Mouse (Mus musculus): Measurements from ENCODE around the gene Tkt.
"Not testable (repeated sequence)": the region's sequence is repeated elsewhere in the genome, so short reads cannot be mapped to it uniquely, and the experiment has no call there.

Tkt gene

DNA sequence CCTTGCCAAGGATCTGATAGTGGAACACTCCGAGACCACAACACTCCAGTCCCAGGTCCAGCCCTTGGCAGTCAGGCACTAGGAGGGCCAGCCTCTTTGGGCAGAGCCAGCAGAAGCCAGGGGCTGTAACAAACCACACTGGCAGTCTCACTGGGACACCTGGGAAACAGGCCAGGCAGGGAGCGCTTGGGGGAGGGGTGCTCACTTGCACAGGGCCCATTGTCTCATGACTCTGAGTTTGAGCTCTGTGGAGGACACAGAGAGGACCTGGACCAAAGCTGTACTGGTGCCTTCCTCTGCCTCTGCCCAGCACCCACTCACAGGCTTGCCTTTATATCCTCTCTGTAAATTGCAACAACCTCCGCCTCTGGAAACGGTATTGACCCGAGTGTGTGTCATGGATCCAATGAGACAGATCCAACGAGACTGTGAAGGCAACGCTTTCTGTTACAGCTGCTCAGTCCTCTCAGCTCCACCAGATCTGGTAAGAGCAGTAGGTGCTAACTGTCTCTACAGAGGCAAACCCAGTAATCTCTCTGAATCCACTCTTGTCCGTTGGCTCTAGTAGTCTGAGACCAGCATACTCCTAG lies at the start of gene Tkt:
Tkt (plus strand) TSS at position 229 of the 590 bp plus-strand sequence.
- no peak for DNase-seq (ENCODE audit: low spot score)

- no peak for DNase-seq (ENCODE audit: low spot score)
Observed at GRCm38 (mm10) chr14:30504990-30505389, 43.2 kb upstream of the Tkt start.

DNA sequence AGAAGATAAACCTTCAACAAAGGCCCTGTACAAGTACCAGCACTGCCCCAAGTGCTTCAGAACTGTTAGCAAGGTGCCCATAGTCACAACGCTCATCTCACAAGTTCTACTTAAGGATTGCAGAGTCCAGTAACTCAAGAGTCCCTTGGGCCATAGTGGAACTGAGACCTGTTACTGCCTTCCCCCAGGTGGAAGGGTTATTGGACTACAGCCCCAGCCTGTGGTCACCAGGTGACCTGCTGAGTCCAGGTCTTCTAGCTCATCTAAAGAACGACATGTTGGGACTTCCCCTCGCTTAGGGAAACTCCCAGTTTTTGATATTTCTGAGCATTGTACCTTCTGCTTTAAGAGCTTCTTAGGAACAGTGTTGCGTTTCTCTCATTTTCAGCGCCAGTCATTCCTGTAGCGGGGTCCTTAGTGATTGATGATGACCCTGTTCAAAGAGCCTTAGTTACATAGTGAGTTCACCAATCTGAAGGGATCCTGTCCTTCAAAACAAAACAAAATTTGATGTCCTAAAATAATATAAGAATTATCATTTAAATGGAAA lies 37.9 kb upstream of the Tkt start:
- no peak for DNase-seq (ENCODE audit: low spot score)

GRCm38 (mm10) chr14:30512896-30513295 lies 35.3 kb upstream of the Tkt start:
- DNase-seq (ENCODE audit: low spot score): no peak

DNA sequence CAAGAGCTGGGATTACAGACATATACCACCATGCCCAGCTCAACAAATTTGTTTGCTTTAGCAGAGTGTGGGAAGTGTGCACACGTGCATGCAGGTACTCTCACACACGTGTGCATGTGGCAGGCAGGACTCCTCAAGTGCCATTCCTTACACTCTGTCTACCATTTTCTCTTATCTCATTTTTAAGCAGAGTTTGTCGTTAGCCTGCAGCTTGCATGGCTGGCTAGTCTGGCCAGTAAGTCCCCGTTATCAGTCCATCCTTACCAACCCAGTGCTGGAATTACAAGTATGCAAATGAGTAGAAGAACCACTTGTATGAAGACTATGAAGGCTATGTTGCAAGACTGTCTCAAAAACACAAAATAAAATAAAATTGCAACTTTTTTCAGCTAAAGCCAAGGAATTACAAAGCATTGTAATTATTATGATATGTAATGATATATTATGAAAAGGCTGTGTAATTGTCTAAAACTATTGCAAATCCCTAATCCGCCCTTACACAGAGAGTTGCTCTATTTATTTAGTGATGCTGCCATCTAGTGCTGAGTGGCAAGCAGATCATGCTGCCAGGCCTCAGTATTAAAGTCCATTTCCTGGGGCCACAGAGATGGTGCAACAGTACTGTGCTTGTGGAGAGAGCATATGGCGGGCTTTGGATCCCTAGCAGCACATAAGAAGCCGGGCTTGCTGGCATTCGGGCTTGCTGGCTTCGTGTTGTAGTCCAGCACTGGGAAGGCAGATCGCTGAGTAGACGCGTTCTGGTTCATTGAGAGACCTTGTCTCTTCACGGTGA lies 32.0 kb upstream of the Tkt start:
- DNase-seq (ENCODE audit: low spot score): no peak

- DNase-seq (ENCODE audit: low spot score): no peak
Observed at GRCm38 (mm10) chr14:30519323-30519722, 28.8 kb upstream of the Tkt start.

DNA sequence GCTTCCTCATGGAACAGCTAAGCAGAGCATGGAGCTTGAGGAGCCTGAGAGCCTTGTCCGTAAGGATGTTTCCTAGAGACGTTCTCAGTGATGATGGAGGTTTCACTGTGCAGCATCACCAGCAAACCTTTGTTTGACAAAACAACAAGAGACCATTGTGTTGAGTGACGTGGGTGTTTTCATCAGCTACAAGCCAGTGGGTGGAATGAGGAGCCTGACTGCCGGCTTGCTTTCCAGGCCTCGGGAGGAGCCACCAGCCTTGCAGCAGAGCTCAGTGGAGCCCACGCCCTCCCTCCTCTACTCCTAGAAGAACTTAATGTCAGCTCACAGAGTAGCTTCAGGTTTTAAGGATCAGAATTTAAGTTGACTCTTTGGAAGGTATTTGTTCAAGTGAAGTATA lies 24.8 kb upstream of the Tkt start:
- DNase-seq (ENCODE audit: low spot score): no peak

GRCm38 (mm10) chr14:30528392-30528791 lies 19.8 kb upstream of the Tkt start:
- DNase-seq (ENCODE audit: low spot score): no peak

GRCm38 (mm10) chr14:30528961-30529360 lies 19.2 kb upstream of the Tkt start:
- DNase-seq (ENCODE audit: low spot score): no peak

GRCm38 (mm10) chr14:30529454-30529853 lies 18.7 kb upstream of the Tkt start:
- no peak for DNase-seq (ENCODE audit: low spot score)

- no peak for DNase-seq (ENCODE audit: low spot score)
Observed at GRCm38 (mm10) chr14:30530726-30531269, 17.4 kb upstream of the Tkt start.

DNA sequence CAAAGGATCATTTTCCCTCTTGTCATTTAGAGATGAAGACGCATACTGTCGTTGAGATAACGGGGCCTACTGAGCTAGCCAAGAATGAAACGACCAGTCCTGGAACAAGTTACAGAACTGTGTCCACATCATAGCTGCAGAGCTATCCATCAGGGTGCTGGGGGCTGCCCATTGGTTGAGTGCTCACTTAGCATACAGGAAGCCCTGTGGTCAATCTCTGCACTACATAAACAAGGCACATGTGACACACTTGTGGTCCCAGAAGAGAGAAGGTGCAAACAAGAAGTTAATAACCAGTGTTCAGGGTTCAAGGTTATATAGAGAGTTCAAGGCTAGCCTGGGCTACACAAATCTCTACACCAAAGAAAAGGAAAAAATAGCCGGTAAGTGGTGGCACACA lies 16.7 kb upstream of the Tkt start:
- DNase-seq (ENCODE audit: low spot score): no peak

GRCm38 (mm10) chr14:30531896-30532295 lies 16.3 kb upstream of the Tkt start:
- no peak for DNase-seq (ENCODE audit: low spot score)

DNA sequence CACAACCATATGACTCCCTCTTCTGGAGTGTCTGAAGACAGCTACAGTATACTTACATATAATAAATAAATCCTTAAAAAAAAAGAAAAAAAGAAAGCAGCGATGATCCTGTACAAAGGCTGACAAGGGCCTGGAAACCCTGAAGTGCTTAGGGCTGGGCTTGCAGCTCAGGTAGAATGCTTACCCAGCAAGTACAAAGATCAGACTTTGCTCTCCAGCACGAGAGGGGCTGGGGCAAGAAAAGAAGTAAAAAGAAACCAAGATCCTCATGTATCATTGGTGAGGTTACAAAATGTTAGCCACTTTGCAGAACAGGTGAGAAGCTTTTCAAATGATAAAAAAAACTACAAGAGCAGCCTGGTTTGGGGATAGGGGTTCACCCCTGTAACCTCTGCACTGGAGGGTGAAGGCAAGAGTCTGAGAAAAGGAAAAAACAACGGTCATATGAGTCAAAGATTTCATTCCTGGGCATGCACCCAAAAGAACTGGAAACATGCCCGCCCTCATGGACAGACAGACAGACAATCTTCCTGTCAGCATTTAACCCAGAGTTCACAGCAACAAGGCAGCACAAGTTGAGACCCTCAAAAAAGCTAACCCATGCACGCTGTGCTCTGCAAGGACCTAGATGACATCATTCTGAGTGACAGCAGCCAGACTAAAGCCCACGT lies 14.2 kb upstream of the Tkt start:
- peak; percentile 59 for DNase-seq (ENCODE audit: low spot score)

- DNase-seq (ENCODE audit: low spot score): no peak
Observed at GRCm38 (mm10) chr14:30541541-30541940, 6.6 kb upstream of the Tkt start.

DNA sequence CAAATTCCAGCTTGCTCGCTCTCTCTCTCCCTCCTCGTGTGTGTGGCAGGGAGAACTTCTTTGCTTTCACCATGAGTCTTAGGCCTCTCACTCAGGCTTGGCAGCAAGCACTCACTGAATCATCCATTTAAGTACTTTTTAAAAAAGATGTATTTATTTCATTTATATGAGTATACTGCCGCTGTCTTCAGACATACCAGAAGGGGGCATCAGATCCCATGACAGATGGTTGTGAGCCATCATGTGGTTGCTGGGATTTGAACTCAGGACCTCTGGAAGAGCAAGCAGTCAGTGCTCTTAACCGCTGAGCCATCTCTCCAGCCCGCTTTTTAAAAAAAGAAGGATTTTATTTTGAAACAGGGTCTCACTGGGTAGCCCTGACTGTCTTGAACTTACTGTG lies 4.8 kb upstream of the Tkt start:
- DNase-seq (ENCODE audit: low spot score): not testable (repeated sequence)

- peak; percentile 95 for DNase-seq (ENCODE audit: low spot score)
Observed at GRCm38 (mm10) chr14:30548965-30549776, 1.0 kb downstream of the Tkt start.

- DNase-seq (ENCODE audit: low spot score): no peak
Observed at GRCm38 (mm10) chr14:30549777-30550149, 1.6 kb downstream of the Tkt start.

DNA sequence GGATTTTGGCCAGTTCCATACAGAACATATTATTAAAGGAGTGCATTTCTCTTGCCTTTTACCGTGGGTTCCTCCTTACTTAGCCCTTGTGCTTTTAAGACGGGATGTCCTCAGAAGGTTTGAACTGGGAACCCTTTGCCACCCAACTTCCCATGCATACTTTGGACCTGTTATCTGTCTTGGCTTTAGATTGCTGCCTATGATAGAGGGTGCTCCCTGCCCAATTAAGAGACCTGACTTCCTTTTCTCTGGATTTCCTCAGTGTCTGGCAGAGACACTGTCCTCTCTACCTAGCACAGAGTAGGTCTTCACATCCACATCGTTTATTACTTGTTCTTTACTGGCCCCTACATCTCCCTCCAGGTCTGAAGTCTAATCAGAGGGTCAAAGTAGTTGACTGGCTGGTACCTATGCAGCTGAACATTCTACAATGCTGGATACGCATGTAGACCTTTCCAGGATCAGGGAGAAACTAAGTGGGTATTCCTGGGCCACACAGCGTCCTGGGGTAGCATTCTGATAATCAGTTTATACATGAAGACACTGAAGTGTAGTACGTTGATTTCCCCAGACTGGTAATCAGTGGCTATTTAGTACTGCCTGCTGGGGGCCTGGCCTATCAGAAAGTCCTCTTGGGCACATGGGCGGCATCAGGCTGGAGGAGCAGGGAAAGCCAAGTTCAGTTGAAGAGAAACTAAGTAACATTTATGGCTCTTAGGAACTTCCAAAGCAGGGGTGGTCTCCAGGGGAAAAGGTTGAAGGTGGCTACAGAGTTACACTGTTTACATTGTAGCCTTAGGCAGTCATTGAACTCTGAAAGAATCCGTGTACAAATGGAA lies 2.3 kb downstream of the Tkt start:
- no peak for DNase-seq (ENCODE audit: low spot score)

GRCm38 (mm10) chr14:30551509-30551908 lies 3.4 kb downstream of the Tkt start:
- DNase-seq (ENCODE audit: low spot score): no peak

- no peak for DNase-seq (ENCODE audit: low spot score)
Observed at GRCm38 (mm10) chr14:30551981-30552380, 3.8 kb downstream of the Tkt start.

Measured in yolk sac, embryonic 10.5 days (tissue).